Mouse (Mus musculus) heart, postnatal 10 days (tissue): Measurements from ENCODE around the gene Skiv2l. TPM values are rescaled to one million over a fixed set of nuclear protein-coding genes. Genes with fewer than 3 reads are reported as not detected.
"Not testable (repeated sequence)": the region's sequence is repeated elsewhere in the genome, so short reads cannot be mapped to it uniquely, and the experiment has no call there.

Experiments
- DNase-seq, 2 experiments: peaks; one replicate each; pipeline ENCODE4 v3.0.0; 2021
- intact Hi-C: fragments of 180-260 bp; cut with DNase I; formaldehyde crosslinking; loops from one replicate; pipeline ENCODE4 v1.15.1; 2025
- total RNA-seq, 2 experiments: library from RNA; stranded (reverse); gene quantifications; 2 replicates each; pipeline ENCODE4 v1.2.3; 2021

Gene Skiv2l
- total RNA-seq, 2 experiments from 2014 or later: 27.6 to 29.3 TPM

DNA sequence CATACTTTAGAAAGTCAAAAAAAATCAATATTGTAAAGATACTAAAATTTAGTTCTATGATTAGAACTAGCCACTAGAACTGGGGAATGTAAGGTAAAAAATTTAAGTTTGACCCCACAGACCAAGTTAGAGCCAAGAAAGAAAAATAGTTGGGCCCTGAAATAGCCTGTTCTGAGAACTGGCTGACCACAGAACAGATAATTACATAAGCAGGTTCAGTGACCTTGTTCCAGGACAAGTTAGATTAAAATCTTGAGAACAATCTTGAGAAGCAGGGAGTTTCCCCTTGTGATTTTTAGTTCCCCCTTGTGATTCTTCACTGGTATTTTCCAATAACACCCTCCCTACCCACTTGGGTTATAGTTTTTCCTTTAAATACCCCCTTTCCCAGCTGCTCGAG is 19.2 kb downstream of the Skiv2l start:
- intact Hi-C loops, DNase-seq: not testable (repeated sequence)

DNA sequence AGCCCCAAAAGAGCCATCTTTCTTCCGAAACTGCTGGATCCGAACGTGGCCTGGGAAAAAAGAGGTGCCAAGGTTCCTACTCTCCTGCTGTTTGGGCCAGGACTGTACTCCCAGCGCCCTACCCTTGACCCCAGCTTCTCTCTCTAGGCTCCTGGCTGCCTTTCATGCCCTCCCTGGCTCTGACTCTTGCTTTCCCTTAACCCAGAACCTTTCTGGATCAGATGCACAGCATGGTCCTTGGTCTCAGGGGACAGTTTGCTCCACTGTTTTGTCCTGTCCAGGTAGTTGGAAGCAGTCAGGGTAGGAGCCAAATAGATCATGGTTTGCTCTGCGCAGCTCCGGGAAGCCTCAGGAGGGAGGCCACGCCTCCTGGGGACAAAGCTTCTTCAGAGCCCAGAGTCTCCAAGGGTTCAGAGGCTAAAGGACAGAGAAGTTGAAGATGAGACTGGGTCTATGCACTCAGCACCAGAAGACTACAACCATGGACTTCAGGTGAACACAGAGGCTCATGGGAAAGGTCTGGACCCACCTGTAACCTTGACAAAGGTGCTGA is 35.1 kb downstream of the Skiv2l start:
- no peak for DNase-seq
- intact Hi-C loops: loop anchor here (5.0 kb wide), 1 partner anchor 163 kb away; no protein-coding TSS in a partner anchor

GRCm38 (mm10) chr17:34813747-34814146 is 36.3 kb downstream of the Skiv2l start:
- intact Hi-C loops: loop anchor here (2.0 to 5.0 kb wide), 2 partner anchors 83 to 161 kb away; no protein-coding TSS in a partner anchor
- peak; percentile 24 to 32 for DNase-seq

GRCm38 (mm10) chr17:34811275-34811674 is 38.7 kb downstream of the Skiv2l start:
- intact Hi-C loops: loop anchor here (5.0 kb wide), 1 partner anchor 159 kb away; no protein-coding TSS in a partner anchor
- DNase-seq: no peak

DNA sequence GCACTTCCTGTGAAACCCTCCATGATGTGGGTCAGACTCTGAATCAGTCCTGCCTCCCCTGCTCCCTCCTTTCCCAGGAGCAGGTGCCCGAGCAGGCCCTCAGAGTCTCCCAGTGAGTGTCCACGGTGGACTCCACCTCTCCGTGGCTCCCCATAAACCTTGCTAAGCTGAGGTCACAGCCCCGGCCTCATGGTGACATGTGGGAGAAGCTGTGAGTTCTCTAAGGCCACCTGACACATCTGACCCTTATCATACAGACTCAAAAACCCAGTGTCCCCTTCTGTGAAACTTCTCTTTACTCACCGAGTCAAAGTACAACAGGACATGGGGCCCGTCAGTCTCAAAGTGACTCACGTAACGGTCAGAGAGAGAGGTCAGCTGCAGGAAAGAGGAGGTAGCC is 39.2 kb downstream of the Skiv2l start:
- intact Hi-C loops: loop anchor here (5.0 kb wide), 1 partner anchor 159 kb away; no protein-coding TSS in a partner anchor
- DNase-seq: not testable (repeated sequence)

- intact Hi-C loops: loop anchor here (5.0 kb wide), 1 partner anchor 158 kb away; no protein-coding TSS in a partner anchor
- not testable (repeated sequence) for DNase-seq
These were observed 39.6 kb downstream of the Skiv2l start for GRCm38 (mm10) chr17:34810411-34810810.

DNA sequence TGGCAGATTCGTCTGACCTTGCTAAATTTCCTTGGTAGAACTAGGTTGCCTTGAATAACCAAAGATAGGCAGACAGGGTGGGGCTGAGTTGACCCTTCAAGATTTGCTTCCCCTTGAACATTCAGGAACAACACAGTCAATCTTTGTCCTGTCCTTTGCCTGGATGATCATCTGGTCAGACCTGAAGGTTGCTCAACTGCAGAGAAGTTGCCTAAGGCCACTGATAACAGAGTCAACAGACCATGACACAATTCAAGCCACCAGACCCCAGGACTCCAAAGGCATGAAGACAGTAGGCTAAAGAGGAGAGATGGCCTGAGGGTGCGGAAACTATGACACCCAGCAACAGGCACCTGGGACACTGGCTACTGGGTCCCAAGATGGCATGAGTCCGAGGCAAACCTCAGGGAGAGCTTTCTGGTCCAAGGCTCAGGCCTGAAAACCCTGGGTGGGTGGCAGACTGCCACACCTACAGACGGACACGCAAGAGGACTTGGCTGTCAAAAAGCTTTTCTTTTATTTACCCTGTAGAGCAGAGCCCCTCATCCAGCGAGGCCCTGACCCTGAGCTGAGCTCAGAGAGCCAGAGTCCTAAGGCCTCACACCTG is 41.3 kb downstream of the Skiv2l start:
- DNase-seq: no peak
- intact Hi-C loops: no loop called here

GRCm38 (mm10) chr17:34807176-34807575 is 42.8 kb downstream of the Skiv2l start:
- DNase-seq: no peak
- intact Hi-C loops: no loop called here

DNA sequence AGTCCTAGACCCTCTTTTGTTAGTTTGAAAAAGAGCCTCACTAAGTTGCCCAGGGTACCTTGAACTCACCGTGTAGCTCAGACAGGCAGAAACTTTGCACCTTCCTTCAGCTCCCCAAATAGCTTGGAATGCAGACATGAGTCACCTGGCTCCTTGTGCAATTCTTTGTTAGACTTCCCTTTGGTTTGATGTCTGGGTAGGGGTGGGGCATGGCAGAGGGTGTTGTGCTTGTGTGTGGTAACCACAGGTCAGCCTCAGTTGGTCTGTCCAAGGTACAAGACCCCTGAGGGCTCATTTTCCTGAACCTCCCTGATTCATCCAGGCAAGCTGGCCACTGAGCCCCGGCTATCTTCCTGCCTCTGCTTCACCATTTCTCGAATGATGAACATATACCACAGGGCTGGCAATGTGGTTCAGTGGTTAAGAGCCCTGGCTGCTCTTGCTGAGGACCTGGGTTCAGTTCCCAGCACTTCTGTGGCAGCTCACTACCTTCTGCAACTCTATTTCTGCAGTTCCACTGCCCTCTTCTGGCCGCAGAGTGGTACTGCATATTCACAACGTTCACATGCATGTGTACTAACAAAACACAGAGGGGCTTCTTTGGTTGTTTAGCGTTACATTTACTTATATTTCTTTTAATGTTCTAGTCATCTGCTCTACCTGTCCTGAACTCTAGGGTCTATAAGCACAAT is 45.0 kb downstream of the Skiv2l start:
- intact Hi-C loops: loop anchor here (5.0 kb wide), 1 partner anchor 88 kb away; no protein-coding TSS in a partner anchor

DNA sequence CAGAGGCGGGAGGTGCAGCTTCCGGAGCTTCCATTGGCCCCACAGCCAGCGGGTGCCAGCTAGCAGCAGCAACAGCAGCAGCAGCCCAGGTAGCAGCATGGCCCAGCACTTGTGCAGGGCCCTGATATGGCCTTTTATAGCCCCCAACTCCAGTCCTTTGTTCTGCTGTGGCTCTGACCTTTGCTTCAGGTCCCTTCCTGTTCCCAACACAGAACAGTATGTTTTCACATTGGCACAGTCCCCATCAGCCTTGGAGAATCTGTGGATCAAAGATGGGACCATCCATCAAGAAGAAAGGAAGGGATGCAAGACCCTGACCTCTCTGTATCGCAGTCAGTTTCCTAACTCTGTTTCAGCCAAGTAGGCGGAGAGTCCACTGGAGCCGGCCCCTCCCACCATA is 45.7 kb downstream of the Skiv2l start, which contains the start of gene Cyp21a1:
Gene Cyp21a1, minus strand, starts transcription at position 261 of the 400 bp plus-strand sequence.
- intact Hi-C loops: loop anchor here (5.0 kb wide), 1 partner anchor 87 kb away; no protein-coding TSS in a partner anchor
- not testable (repeated sequence) for DNase-seq

More for the DNA sequence above, 45.0 kb downstream of the Skiv2l start:
- no peak for DNase-seq

- intact Hi-C loops: loop anchor here (5.0 kb wide), 1 partner anchor 86 kb away; no protein-coding TSS in a partner anchor
- not testable (repeated sequence) for DNase-seq
These were observed 46.6 kb downstream of the Skiv2l start for GRCm38 (mm10) chr17:34803367-34803766.

- intact Hi-C loops: loop anchor here (5.0 kb wide), 1 partner anchor 85 kb away; no protein-coding TSS in a partner anchor
- DNase-seq: not testable (repeated sequence)
These were observed 47.3 kb downstream of the Skiv2l start for GRCm38 (mm10) chr17:34802756-34803155.

GRCm38 (mm10) chr17:34800781-34801305 is 49.2 kb downstream of the Skiv2l start:
- intact Hi-C loops: loop anchor here (5.0 kb wide), 1 partner anchor 84 kb away; no protein-coding TSS in a partner anchor

DNA sequence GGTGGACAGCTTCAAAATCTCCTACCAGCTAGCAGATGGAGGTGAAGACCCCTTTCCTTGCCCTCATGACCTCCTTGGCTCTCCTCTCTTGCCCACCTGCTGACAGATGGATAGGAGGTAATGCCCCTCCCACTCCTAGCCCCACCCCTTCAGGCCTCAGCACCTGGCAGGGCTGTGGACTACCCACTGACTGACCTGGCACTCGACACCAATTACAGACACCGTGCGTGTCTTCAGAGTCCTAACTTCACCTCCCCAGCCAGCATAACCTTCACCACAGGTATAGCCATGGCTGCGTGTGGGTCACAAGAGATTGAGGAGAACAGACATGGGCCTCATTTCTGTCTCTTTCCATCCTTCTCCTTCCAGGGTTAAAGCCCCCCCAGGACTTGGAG is 50.5 kb downstream of the Skiv2l start:
- intact Hi-C loops: no loop called here
- DNase-seq: no peak

More at GRCm38 (mm10) chr17:34800781-34801305, 49.2 kb downstream of the Skiv2l start:
- DNase-seq: not testable (repeated sequence)

DNA sequence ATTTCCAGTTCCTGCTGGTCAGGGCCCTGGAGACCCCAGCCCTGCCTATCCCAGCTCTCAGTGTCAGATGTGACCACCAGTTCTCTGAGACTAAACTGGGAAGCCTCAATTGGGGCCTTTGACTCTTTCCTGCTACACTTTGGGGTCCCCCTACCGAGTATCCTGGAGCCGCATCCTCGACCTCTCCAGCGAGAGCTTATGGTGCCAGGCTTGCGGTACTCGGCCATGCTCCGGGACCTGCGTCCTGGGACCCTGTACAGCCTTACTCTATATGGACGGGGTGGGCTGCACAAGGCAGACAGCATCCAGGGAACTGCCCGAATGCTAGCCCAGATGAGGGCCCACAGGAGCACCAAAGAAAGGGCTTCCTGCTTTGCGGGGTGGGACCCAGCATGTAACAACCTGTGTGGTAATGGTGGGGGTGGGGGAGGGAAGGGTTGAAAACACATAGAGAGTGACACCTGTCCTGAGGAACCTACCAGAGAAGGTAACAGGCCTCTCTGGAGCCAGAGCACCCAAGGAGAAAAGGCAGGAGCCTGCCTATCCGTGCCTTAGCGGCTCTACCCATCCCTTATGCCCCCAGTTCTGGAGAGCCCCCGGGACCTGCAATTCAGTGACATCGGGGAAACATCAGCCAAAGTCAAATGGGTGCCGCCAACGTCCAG is 51.0 kb downstream of the Skiv2l start:
- no peak for DNase-seq
- intact Hi-C loops: no loop called here

DNA sequence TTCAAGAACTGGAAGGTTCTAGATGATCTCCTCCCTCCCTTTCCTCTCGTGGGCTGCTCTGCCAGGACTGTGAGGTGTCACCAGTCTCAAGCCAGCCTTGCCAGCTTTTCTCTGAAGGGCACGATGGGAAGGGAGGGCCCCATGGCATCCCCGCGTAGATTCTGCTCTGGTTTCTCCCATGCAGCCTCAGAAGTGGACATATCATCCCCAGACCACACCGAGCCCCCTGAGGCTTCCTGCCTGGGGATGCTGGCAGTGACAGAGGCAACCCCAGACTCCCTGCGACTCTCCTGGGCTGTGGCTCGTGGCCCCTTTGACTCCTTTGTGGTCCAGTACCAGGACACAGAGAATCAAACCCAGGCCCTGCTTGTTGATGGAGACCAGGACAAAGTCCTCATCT is 51.9 kb downstream of the Skiv2l start:
- DNase-seq, intact Hi-C loops: not testable (repeated sequence)

GRCm38 (mm10) chr17:34797211-34797995 is 52.6 kb downstream of the Skiv2l start:
- DNase-seq, intact Hi-C loops: not testable (repeated sequence)

DNA sequence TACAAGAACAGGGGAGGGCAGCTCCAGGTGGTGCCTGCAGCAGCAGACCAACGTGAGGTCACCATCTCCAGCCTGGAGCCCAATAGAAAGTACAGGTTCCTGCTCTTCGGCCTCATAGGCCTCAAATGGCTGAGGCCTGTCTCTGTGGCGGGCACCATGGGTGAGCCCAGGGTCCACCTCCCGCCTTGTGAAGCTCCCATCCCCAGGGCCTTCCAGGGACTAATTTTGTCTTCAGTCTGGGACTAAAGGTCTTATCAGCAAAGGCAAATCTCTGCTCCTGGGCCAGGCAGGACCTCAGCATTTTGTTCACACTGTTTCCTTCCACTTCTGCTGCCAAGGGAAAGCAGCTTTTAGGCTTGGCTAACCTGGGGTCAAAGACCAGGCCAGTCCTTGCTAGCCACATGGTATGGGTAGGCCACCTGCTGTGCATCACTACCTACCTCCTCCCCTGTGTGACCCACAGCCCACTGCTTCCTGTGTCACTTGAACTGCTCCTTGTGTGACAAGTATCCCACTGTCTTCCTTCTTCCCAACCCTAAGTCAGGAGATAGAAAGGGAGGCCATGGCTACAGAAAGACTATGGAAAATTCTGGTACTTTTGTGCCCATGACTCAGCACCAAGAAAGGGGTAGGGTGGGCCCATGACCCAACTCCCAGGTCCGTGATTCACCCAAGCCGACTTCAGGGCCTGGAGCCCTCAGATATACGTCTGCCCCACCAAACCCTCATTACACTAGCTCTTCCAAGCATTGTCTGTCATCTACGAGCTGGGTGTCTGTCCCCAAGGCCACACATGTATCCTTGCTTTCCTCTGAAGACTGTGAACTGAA is 53.5 kb downstream of the Skiv2l start:
- no peak for DNase-seq
- intact Hi-C loops: no loop called here

GRCm38 (mm10) chr17:34795633-34796032 is 54.4 kb downstream of the Skiv2l start:
- peak; percentile 41 to 71 for DNase-seq
- intact Hi-C loops: no loop called here
